Mouse (Mus musculus) stomach, postnatal 0 days (tissue): ENCODE measurements around the gene Mrps6. TPM values are rescaled to one million over a fixed set of nuclear protein-coding genes. Genes with fewer than 3 reads are reported as not detected.

Source experiments
- ATAC-seq: fragments of 200-750 bp; cut with Nextera tagmentation; 2 replicates; pipeline ENCODE4 v1.8.0; 2017; ENCODE audit not compliant: low FRiP score, low TSS enrichment
- DNase-seq: peaks from one replicate; pipeline ENCODE4 v3.0.0-alpha.2; 2016; ENCODE audit warnings: low spot score
- H3K27ac ChIP-seq: fragments of 300-500 bp; sonication (generic); replicated peaks from 2 replicates; pipeline ENCODE4 v1.5.1; 2014; ENCODE audit warnings: mild to moderate bottlenecking, control low read depth
- H3K27me3 ChIP-seq: fragments of 300-500 bp; sonication (generic); 2 replicates; pipeline ENCODE4 v1.6.1; 2014; ENCODE audit warnings: low read length; ENCODE audit not compliant: control insufficient read depth, insufficient read depth
- H3K36me3 ChIP-seq: fragments of 300-500 bp; sonication (generic); 2 replicates; pipeline ENCODE4 v1.6.1; 2014; ENCODE audit warnings: low read length, mixed read lengths; ENCODE audit not compliant: control insufficient read depth, insufficient read depth
- H3K4me1 ChIP-seq: fragments of 300-500 bp; sonication (generic); replicated peaks from 2 replicates; pipeline ENCODE4 v1.6.1; 2014; ENCODE audit warnings: antibody characterized with exemption; ENCODE audit not compliant: control insufficient read depth, insufficient read depth
- H3K4me2 ChIP-seq: fragments of 300-500 bp; sonication (generic); replicated peaks from 2 replicates; pipeline ENCODE4 v1.6.1; 2014; ENCODE audit warnings: low read depth, mild to moderate bottlenecking, control low read depth, moderate library complexity
- H3K4me3 ChIP-seq: fragments of 300-500 bp; sonication (generic); 2 replicates; pipeline ENCODE4 v1.5.1; 2014; ENCODE audit warnings: low read depth, low read length, control low read depth
- H3K9ac ChIP-seq: fragments of 300-500 bp; sonication (generic); 2 replicates; pipeline ENCODE4 v1.6.1; 2014; ENCODE audit warnings: mild to moderate bottlenecking, low read length, control low read depth, mixed read lengths
- H3K9me3 ChIP-seq: fragments of 300-500 bp; sonication (generic); 2 replicates; pipeline ENCODE4 v1.6.1; 2016; ENCODE audit warnings: low read length; ENCODE audit not compliant: control insufficient read depth
- CTCF ChIP-seq: IDR thresholded peaks from 2 replicates; pipeline ENCODE4 v1.5.1; 2016; ENCODE audit warnings: antibody characterized with exemption, low read depth, mild to moderate bottlenecking, moderate library complexity
- EP300 ChIP-seq: optimal IDR thresholded peaks from 2 replicates; pipeline ENCODE3; 2016; ENCODE audit warnings: antibody characterized with exemption
- WGBS: fragments of 180-500 bp; shearing (Covaris S2); extraction: QIAGEN DNeasy Blood & Tissue Kit; methylation state at CpG from one replicate; pipeline ENCODE4 v1.1.7; 2014; 5-methylcytosine and 5-hydroxymethylcytosine counted together
- polyA plus RNA-seq: library from polyadenylated mRNA; unstranded; fragments of >200 nt; fragmentation: Nextera tagmentation; extraction: Ambion mirVana; gene quantifications from 2 replicates; pipeline ENCODE4 v1.2.1, GENCODE M21; 2015

The Mrps6 gene
- polyA plus RNA-seq, 1 experiment from 2014 or later, result 91.6 TPM

- peak overlapping the region; percentile 12; the same call in 1 of the 2 replicates for H3K4me2 ChIP-seq
- no peak overlapping the region for H3K27ac ChIP-seq
- WGBS, result 84% methylated on average over 3 of the region's 3 CpGs
- DNase-seq (no peak), ATAC-seq (no peak)
- TF ChIP-seq EP300, result no peak
- TF ChIP-seq CTCF, result no peak
- H3K4me3 ChIP-seq, result no peak overlapping the region
- H3K4me1 ChIP-seq, result no peaks in the 10 kb centered on the region
- no peaks in the 10 kb centered on the region for H3K9me3 ChIP-seq
- no peaks in the 10 kb centered on the region for H3K27me3 ChIP-seq
- no peaks in the 10 kb centered on the region for H3K36me3 ChIP-seq
- H3K9ac ChIP-seq, result no peak overlapping the region
Measured at GRCm38 (mm10) chr16:92060213-92060612, 2.1 kb downstream of the Mrps6 start.

GRCm38 (mm10) chr16:92061586-92061985 lies 3.5 kb downstream of the Mrps6 start:
- H3K36me3 ChIP-seq, result 0 out of 2 replicates have a peak, but pooled peaks cover under 1% of the 10 kb centered on the region
- no peaks in the 10 kb centered on the region for H3K27me3 ChIP-seq
- 81% methylated on average over 7 of the region's 7 CpGs for WGBS
- H3K4me1 ChIP-seq, result no peaks in the 10 kb centered on the region
- no peak overlapping the region for H3K27ac ChIP-seq
- no peak overlapping the region for H3K4me3 ChIP-seq
- H3K9ac ChIP-seq, result no peak overlapping the region
- no peak for TF ChIP-seq EP300
- H3K9me3 ChIP-seq, result no peaks in the 10 kb centered on the region
- ATAC-seq, result no peak
- H3K4me2 ChIP-seq, result no peak overlapping the region
- no peak for DNase-seq

- Histone ChIP-seq H3K36me3 (peaks cover 5% of the 10 kb centered on the region; the same call in 1 of the 2 replicates), H3K27me3 (no peaks in the 10 kb centered on the region), H3K4me2 (no peak overlapping the region), H3K9me3 (no peaks in the 10 kb centered on the region), H3K27ac (no peak overlapping the region), H3K4me3 (no peak overlapping the region), H3K9ac (no peak overlapping the region), H3K4me1 (no peaks in the 10 kb centered on the region)
- 94% methylated on average over 1 of the region's 1 CpGs for WGBS
- ATAC-seq, result no peak
- TF ChIP-seq CTCF, result 0 out of 2 replicates have a peak, but pooled peaks have one; percentile 15
- TF ChIP-seq EP300, result no peak
- no peak for DNase-seq
Measured at GRCm38 (mm10) chr16:92062832-92063231, 4.8 kb downstream of the Mrps6 start.

- TF ChIP-seq EP300 (no peak), CTCF (no peak)
- H3K27me3 ChIP-seq, result no peaks in the 10 kb centered on the region
- no peak for ATAC-seq
- DNase-seq, result no peak
- WGBS, result 79% methylated on average over 2 of the region's 2 CpGs
- H3K36me3 ChIP-seq, result peaks cover 5% of the 10 kb centered on the region; the same call in 1 of the 2 replicates
- H3K9ac ChIP-seq, result no peak overlapping the region
- H3K27ac ChIP-seq, result no peak overlapping the region
- H3K9me3 ChIP-seq, result no peaks in the 10 kb centered on the region
- no peaks in the 10 kb centered on the region for H3K4me1 ChIP-seq
- no peak overlapping the region for H3K4me2 ChIP-seq
- no peak overlapping the region for H3K4me3 ChIP-seq
Measured at GRCm38 (mm10) chr16:92064801-92065200, 6.7 kb downstream of the Mrps6 start.

GRCm38 (mm10) chr16:92070338-92070737 lies 12.3 kb downstream of the Mrps6 start:
- H3K4me3 ChIP-seq, result no peak overlapping the region

GRCm38 (mm10) chr16:92076797-92077196 lies 18.7 kb downstream of the Mrps6 start:
- Histone ChIP-seq H3K9ac (no peak overlapping the region), H3K4me1 (no peaks in the 10 kb centered on the region), H3K9me3 (no peaks in the 10 kb centered on the region), H3K4me3 (no peak overlapping the region), H3K4me2 (no peak overlapping the region), H3K27me3 (no peaks in the 10 kb centered on the region), H3K36me3 (no peaks in the 10 kb centered on the region), H3K27ac (no peak overlapping the region)
- 88% methylated on average over 8 of the region's 8 CpGs for WGBS
- no peak for DNase-seq
- ATAC-seq, result no peak
- TF ChIP-seq EP300 (no peak), CTCF (no peak)

More at GRCm38 (mm10) chr16:92070338-92070737, 12.3 kb downstream of the Mrps6 start:
- H3K27ac ChIP-seq, result no peak overlapping the region
- no peaks in the 10 kb centered on the region for H3K4me1 ChIP-seq
- H3K36me3 ChIP-seq, result peaks cover 5% of the 10 kb centered on the region; the same call in 1 of the 2 replicates
- no peaks in the 10 kb centered on the region for H3K27me3 ChIP-seq
- 83% methylated on average over 8 of the region's 8 CpGs for WGBS
- ATAC-seq (no peak), DNase-seq (no peak)
- no peak overlapping the region for H3K4me2 ChIP-seq
- no peaks in the 10 kb centered on the region for H3K9me3 ChIP-seq
- TF ChIP-seq CTCF, result no peak
- TF ChIP-seq EP300, result no peak
- H3K9ac ChIP-seq, result no peak overlapping the region
